Mouse (Mus musculus): ENCODE data around the gene Slc38a9. TPM values are rescaled to one million over a fixed set of nuclear protein-coding genes. Genes with fewer than 3 reads are reported as not detected.

The Slc38a9 gene
- polyA plus RNA-seq, 2 experiments, result 9.2 to 10.9 TPM

DNA sequence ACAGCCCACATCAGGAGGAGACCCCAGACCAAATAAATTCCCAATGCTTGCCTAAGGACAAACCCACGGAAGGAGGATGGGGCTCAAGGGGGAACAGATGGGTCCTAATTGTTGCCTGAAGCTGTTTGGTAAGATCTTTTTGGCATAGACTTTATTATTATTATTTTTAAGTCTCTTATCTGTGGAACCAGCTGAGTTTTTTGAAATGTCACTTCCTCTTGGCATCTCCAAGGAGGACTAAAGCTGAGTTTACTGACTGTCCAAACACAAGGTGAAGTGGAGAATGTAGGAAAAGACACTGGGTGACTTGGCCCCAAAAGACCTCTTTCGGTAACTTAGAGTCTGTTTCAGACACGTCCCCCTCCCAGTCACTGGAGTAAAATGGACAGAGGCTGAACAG, 105.1 kb downstream of the Slc38a9 start:
- TF ChIP-seq CTCF (IDR thresholded peaks at IDR 0.05; ENCODE audit: low read depth) (no peak), EP300 (IDR thresholded peaks at IDR 0.05; ENCODE audit: low read depth) (no peak)
- 71% methylated on average over 3 of the region's 3 CpGs for WGBS (ENCODE audit: insufficient replicate concordance)
- no peak for DNase-seq (ENCODE audit: low read depth in 3 of 3, low spot score in 3 of 3)
- H3K4me2 ChIP-seq (ENCODE audit: low read depth), result no peak overlapping the region
- H3K4me1 ChIP-seq (replicated peaks; ENCODE audit: control insufficient read depth in 2 of 2, insufficient read depth in 2 of 2, low read length in 1 of 2), result peaks cover 4 to 17% of the 10 kb centered on the region in 2 experiments; a peak in 3 of 4 replicates
- H3K27ac ChIP-seq, result no peak overlapping the region
- ATAC-seq (ENCODE audit: insufficient read depth), result no peak
- H3K27me3 ChIP-seq (ENCODE audit: control insufficient read depth, insufficient read depth, low read length), result no peaks in the 10 kb centered on the region
- no peaks in the 10 kb centered on the region for H3K36me3 ChIP-seq (replicated peaks; ENCODE audit: control insufficient read depth, insufficient read depth, low read depth)
- no peak overlapping the region for H3K9ac ChIP-seq (replicated peaks)
- H3K9me3 ChIP-seq (ENCODE audit: control insufficient read depth, low read length), result no peaks in the 10 kb centered on the region
- no peak overlapping the region for H3K4me3 ChIP-seq (ENCODE audit: insufficient read depth in 1 of 2, low read depth in 2 of 2, low read length in 2 of 2)

DNA sequence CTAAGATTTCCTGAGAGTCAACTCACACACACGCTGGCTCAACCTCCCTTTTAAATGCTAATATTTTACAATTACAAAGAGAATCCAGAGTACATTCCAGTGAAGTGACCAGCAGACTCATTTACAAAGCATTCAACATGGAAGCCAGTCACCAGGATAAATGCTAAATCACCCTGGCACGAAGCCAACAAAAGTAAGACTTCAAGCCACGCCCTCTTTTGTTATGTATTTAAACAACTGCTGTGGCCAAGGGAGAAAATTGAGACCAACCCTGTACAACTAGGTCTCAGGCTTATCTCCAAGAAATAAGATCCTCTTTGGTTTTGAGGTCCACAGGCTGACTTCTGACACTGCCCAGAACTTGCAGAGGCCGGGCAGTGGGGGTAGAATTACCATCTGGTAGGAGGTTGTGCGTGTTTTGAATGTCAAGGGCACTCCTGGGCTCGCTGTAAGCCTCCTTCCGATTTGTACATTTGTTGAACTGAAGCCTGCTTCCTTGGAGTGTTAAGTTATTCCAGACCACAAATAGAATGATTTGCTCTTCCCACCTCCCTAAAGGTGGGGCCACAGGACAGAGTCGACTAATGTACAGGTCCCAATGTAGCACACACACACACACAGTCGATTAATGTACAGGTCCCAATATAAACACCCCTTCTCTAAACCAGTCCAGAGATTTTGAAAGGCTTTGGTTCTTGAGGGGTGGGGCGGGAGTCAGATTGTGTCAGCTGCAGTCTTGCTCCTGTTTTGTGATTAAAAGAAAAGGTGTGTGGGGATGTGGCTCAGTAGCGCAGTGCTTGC, 110.2 kb downstream of the Slc38a9 start:
- WGBS (ENCODE audit: insufficient replicate concordance), result 49% methylated on average over 11 of the region's 11 CpGs
- H3K27ac ChIP-seq, result no peak overlapping the region
- ATAC-seq (ENCODE audit: insufficient read depth) (no peak), DNase-seq (ENCODE audit: low read depth in 3 of 3, low spot score in 3 of 3) (no peak)
- TF ChIP-seq CTCF (IDR thresholded peaks at IDR 0.05; ENCODE audit: low read depth) (no peak), EP300 (IDR thresholded peaks at IDR 0.05; ENCODE audit: low read depth) (no peak)
- no peaks in the 10 kb centered on the region for H3K9me3 ChIP-seq (ENCODE audit: control insufficient read depth, low read length)
- H3K4me2 ChIP-seq (ENCODE audit: low read depth), result no peak overlapping the region
- no peaks in the 10 kb centered on the region for H3K36me3 ChIP-seq (replicated peaks; ENCODE audit: control insufficient read depth, insufficient read depth, low read depth)
- H3K9ac ChIP-seq (replicated peaks), result no peak overlapping the region
- no peaks in the 10 kb centered on the region; the same call in 1 of the 2 replicates for H3K27me3 ChIP-seq (ENCODE audit: control insufficient read depth, insufficient read depth, low read length)
- no peak overlapping the region for H3K4me3 ChIP-seq (ENCODE audit: insufficient read depth in 1 of 2, low read depth in 2 of 2, low read length in 2 of 2)
- no peaks in the 10 kb centered on the region; a peak in 1 of 4 replicates for H3K4me1 ChIP-seq (replicated peaks; ENCODE audit: control insufficient read depth in 2 of 2, insufficient read depth in 2 of 2, low read length in 1 of 2)

DNA sequence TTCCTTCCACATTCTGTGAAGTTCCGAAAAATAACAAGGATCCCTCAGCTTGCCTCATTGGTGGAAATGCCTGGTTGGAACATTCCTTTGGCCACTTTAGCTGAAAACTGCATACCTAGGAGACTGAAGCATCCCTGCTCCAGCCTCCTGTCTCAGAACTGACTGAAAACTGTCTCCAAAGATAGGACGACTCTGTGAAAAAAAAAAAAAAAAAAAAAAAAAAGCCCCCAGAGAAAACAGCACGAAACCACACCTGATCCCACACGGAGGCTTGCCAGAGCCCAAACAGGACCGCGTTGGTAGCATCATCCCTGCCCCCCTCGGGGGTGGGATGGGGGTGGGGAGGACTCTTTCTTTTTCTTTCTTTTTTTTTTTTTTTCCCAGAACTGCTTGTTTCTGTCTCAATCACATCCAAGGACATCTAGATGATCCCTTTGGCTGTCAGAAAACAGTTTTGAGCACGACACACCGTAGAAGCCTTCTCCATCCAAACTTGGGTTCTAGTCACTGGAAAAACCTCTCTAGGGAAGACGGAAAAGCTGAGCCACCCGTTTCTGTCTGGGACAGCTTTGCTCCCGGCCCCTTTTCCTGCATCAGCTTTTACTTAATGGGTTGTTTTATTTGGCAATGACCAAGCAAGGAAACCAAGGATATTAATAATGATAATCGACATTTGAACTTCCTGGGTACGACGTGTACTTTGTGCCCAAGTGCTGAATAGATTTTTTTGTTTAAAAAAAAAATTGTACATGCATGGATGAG, 111.1 kb downstream of the Slc38a9 start:
- no peak for DNase-seq (ENCODE audit: low read depth in 3 of 3, low spot score in 3 of 3)
- no peak for ATAC-seq (ENCODE audit: insufficient read depth)
- H3K4me3 ChIP-seq (ENCODE audit: insufficient read depth in 1 of 2, low read depth in 2 of 2, low read length in 2 of 2), result no peak overlapping the region
- H3K27ac ChIP-seq, result no peak overlapping the region
- H3K9ac ChIP-seq (replicated peaks), result no peak overlapping the region
- H3K4me2 ChIP-seq (ENCODE audit: low read depth), result no peak overlapping the region
- H3K4me1 ChIP-seq (replicated peaks; ENCODE audit: control insufficient read depth in 2 of 2, insufficient read depth in 2 of 2, low read length in 1 of 2), result no peaks in the 10 kb centered on the region; a peak in 1 of 4 replicates
- H3K27me3 ChIP-seq (ENCODE audit: control insufficient read depth, insufficient read depth, low read length), result no peaks in the 10 kb centered on the region; the same call in 1 of the 2 replicates
- no peaks in the 10 kb centered on the region for H3K36me3 ChIP-seq (replicated peaks; ENCODE audit: control insufficient read depth, insufficient read depth, low read depth)
- no peaks in the 10 kb centered on the region for H3K9me3 ChIP-seq (ENCODE audit: control insufficient read depth, low read length)
- WGBS (ENCODE audit: insufficient replicate concordance), result 41% methylated on average over 15 of the region's 15 CpGs
- TF ChIP-seq CTCF (IDR thresholded peaks at IDR 0.05; ENCODE audit: low read depth), result no peak
- TF ChIP-seq EP300 (IDR thresholded peaks at IDR 0.05; ENCODE audit: low read depth), result no peak

DNA sequence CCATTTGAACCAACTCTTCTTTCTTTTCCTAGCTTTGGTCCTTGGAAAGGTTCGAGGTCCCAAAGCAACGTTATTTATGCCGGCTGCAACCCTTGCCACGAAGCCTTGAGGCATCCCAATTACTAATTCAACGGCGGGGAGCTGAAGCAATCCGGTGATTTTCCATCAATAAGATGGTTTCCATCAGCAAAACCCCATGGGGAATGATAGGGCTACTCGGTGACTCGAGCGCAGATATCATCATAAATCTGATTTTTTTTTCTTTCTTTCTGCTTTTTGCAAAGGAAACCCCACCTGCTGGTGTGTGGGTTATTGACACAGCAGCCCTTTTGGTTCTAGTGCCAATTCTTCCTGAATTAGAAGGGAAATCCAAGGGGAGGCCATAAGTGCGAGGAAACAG, 111.7 kb downstream of the Slc38a9 start:
- no peak overlapping the region for H3K9ac ChIP-seq (replicated peaks)
- H3K4me1 ChIP-seq (replicated peaks; ENCODE audit: control insufficient read depth in 2 of 2, insufficient read depth in 2 of 2, low read length in 1 of 2), result no peaks in the 10 kb centered on the region; a peak in 1 of 4 replicates
- no peaks in the 10 kb centered on the region for H3K36me3 ChIP-seq (replicated peaks; ENCODE audit: control insufficient read depth, insufficient read depth, low read depth)
- no peak overlapping the region for H3K4me2 ChIP-seq (ENCODE audit: low read depth)
- H3K27me3 ChIP-seq (ENCODE audit: control insufficient read depth, insufficient read depth, low read length), result no peaks in the 10 kb centered on the region; the same call in 1 of the 2 replicates
- no peaks in the 10 kb centered on the region for H3K9me3 ChIP-seq (ENCODE audit: control insufficient read depth, low read length)
- ATAC-seq (ENCODE audit: insufficient read depth) (no peak), DNase-seq (ENCODE audit: low read depth in 3 of 3, low spot score in 3 of 3) (no peak)
- no peak overlapping the region for H3K4me3 ChIP-seq (ENCODE audit: insufficient read depth in 1 of 2, low read depth in 2 of 2, low read length in 2 of 2)
- WGBS (ENCODE audit: insufficient replicate concordance), result 67% methylated on average over 11 of the region's 11 CpGs
- TF ChIP-seq EP300 (IDR thresholded peaks at IDR 0.05; ENCODE audit: low read depth) (no peak), CTCF (IDR thresholded peaks at IDR 0.05; ENCODE audit: low read depth) (no peak)
- no peak overlapping the region for H3K27ac ChIP-seq

DNA sequence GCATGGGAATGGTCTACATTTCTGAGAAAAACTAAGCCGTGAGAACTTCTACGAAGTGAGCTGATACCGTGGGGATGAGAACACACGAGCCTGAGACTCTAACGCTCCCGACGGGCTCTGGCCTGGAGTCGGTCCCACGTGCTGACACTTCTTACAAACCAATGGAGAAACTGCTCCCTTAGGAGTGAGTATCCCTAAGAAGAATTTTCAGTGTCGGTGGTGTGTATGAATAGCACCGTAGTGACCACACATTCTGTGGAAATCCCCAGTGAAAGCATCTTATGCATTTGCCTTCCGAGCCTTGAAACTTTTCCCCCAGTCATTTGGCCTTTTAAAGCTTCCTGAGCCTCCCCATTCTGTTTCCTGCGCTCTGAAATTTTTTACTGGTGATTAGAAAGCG, 112.3 kb downstream of the Slc38a9 start:
- WGBS (ENCODE audit: insufficient replicate concordance), result 64% methylated on average over 14 of the region's 14 CpGs
- H3K9ac ChIP-seq (replicated peaks), result no peak overlapping the region
- H3K27ac ChIP-seq, result no peak overlapping the region
- DNase-seq (ENCODE audit: low read depth in 3 of 3, low spot score in 3 of 3) (no peak), ATAC-seq (ENCODE audit: insufficient read depth) (no peak)
- H3K4me3 ChIP-seq (ENCODE audit: insufficient read depth in 1 of 2, low read depth in 2 of 2, low read length in 2 of 2), result no peak overlapping the region
- H3K4me1 ChIP-seq (replicated peaks; ENCODE audit: control insufficient read depth in 2 of 2, insufficient read depth in 2 of 2, low read length in 1 of 2), result no peaks in the 10 kb centered on the region; a peak in 1 of 4 replicates
- no peak for TF ChIP-seq EP300 (IDR thresholded peaks at IDR 0.05; ENCODE audit: low read depth)
- no peak for TF ChIP-seq CTCF (IDR thresholded peaks at IDR 0.05; ENCODE audit: low read depth)
- H3K9me3 ChIP-seq (ENCODE audit: control insufficient read depth, low read length), result no peaks in the 10 kb centered on the region
- no peak overlapping the region for H3K4me2 ChIP-seq (ENCODE audit: low read depth)
- H3K27me3 ChIP-seq (ENCODE audit: control insufficient read depth, insufficient read depth, low read length), result no peaks in the 10 kb centered on the region; the same call in 1 of the 2 replicates
- no peaks in the 10 kb centered on the region for H3K36me3 ChIP-seq (replicated peaks; ENCODE audit: control insufficient read depth, insufficient read depth, low read depth)

All from liver, embryonic 14.5 days (tissue).